Mouse (Mus musculus) lung, embryonic 14.5 days (tissue): Measurements from ENCODE around the gene Bclaf1. TPM values are rescaled to one million over a fixed set of nuclear protein-coding genes. Genes with fewer than 3 reads are reported as not detected.

ENCODE experiments used
- ATAC-seq: fragments of 200-750 bp; cut with Nextera tagmentation; 2 replicates; pipeline ENCODE4 v1.8.0; 2017; ENCODE audit warnings: mild to moderate bottlenecking, moderate TSS enrichment, moderate library complexity; ENCODE audit not compliant: insufficient read depth
- DNase-seq: peaks from one replicate; pipeline ENCODE4 v3.0.0-alpha.2; 2015
- H3K27ac ChIP-seq: fragments of 300-500 bp; sonication (generic); 2 replicates; pipeline ENCODE4 v1.5.1; 2014; ENCODE audit warnings: low read depth, mild to moderate bottlenecking, moderate library complexity
- H3K27me3 ChIP-seq: fragments of 300-500 bp; sonication (generic); 2 replicates; pipeline ENCODE4 v1.6.1; 2014; ENCODE audit warnings: low read length, control low read depth; ENCODE audit not compliant: insufficient read depth
- H3K36me3 ChIP-seq: fragments of 300-500 bp; sonication (generic); 2 replicates; pipeline ENCODE4 v1.6.1; 2014; ENCODE audit warnings: control low read depth; ENCODE audit not compliant: insufficient read depth
- H3K4me1 ChIP-seq: fragments of 300-500 bp; sonication (generic); 2 replicates; pipeline ENCODE4 v1.6.1; 2014; ENCODE audit warnings: antibody characterized with exemption, control low read depth; ENCODE audit not compliant: insufficient read depth
- H3K4me2 ChIP-seq: fragments of 300-500 bp; sonication (generic); 2 replicates; pipeline ENCODE4 v1.6.1; 2014; ENCODE audit warnings: mild to moderate bottlenecking
- H3K4me3 ChIP-seq: fragments of 300-500 bp; sonication (generic); 2 replicates; pipeline ENCODE4 v1.5.1; 2014; ENCODE audit warnings: low read depth, low read length
- H3K9ac ChIP-seq: fragments of 300-500 bp; sonication (generic); 2 replicates; pipeline ENCODE4 v1.6.1; 2014
- H3K9me3 ChIP-seq: fragments of 300-500 bp; sonication (generic); 2 replicates; pipeline ENCODE4 v1.6.1; 2016; ENCODE audit warnings: low read depth, low read length, control low read depth
- CTCF ChIP-seq: IDR thresholded peaks from 2 replicates; pipeline ENCODE4 v1.5.1; 2016; ENCODE audit warnings: antibody characterized with exemption, low read depth
- WGBS: fragments of 180-500 bp; shearing (Covaris S2); extraction: QIAGEN DNeasy Blood & Tissue Kit; methylation state at CpG from one replicate; pipeline ENCODE4 v1.1.7; 2014; 5-methylcytosine and 5-hydroxymethylcytosine counted together
- polyA plus RNA-seq: library from polyadenylated mRNA; unstranded; fragments of >200 nt; fragmentation: Nextera tagmentation; extraction: Ambion mirVana; gene quantifications from 2 replicates; pipeline ENCODE4 v1.2.1, GENCODE M21; 2014

Gene Bclaf1
- 151 and 155 TPM in 2 replicates for polyA plus RNA-seq

- Histone ChIP-seq H3K9ac (peak within 1 kb of the TSS; percentile 97), H3K27ac (peak within 1 kb of the TSS; percentile 98), H3K36me3 (peaks cover 10% of the 10 kb centered on the region; the same call in 1 of the 2 replicates), H3K9me3 (no peaks in the 10 kb centered on the region), H3K4me1 (peaks cover 4% of the 10 kb centered on the region), H3K27me3 (no peaks in the 10 kb centered on the region), H3K4me2 (peak within 1 kb of the TSS; percentile 88), H3K4me3 (peak within 1 kb of the TSS; percentile 89)
- ATAC-seq (peak; percentile 99), DNase-seq (peak; percentile 100)
- under 1% methylated on average over 81 of the region's 84 CpGs for WGBS
- peak; percentile 13; the same call in 1 of the 2 replicates for TF ChIP-seq CTCF
Observed at GRCm38 (mm10) chr10:20311918-20312735, at the start of gene Bclaf1. Gene Bclaf1 (plus strand): TSS chr10:20312469.

GRCm38 (mm10) chr10:20262896-20263295, 49.4 kb upstream of the Bclaf1 start:
- ATAC-seq (no peak), DNase-seq (no peak)
- no peak overlapping the region for H3K4me2 ChIP-seq
- H3K27ac ChIP-seq: no peak overlapping the region
- no peaks in the 10 kb centered on the region for H3K27me3 ChIP-seq
- H3K4me3 ChIP-seq: no peak overlapping the region
- 80% methylated on average over 6 of the region's 6 CpGs for WGBS
- H3K36me3 ChIP-seq: no peaks in the 10 kb centered on the region
- no peak for TF ChIP-seq CTCF
- H3K9me3 ChIP-seq: no peaks in the 10 kb centered on the region
- H3K4me1 ChIP-seq: no peaks in the 10 kb centered on the region
- H3K9ac ChIP-seq: no peak overlapping the region

- ATAC-seq: no peak
- no peaks in the 10 kb centered on the region for H3K9me3 ChIP-seq
- H3K4me2 ChIP-seq: no peak overlapping the region
- no peak overlapping the region for H3K27ac ChIP-seq
- no peaks in the 10 kb centered on the region for H3K36me3 ChIP-seq
- no peaks in the 10 kb centered on the region for H3K27me3 ChIP-seq
- WGBS: 93% methylated on average over 7 of the region's 7 CpGs
- H3K4me1 ChIP-seq: no peaks in the 10 kb centered on the region
- no peak overlapping the region for H3K4me3 ChIP-seq
- no peak for DNase-seq
- no peak for TF ChIP-seq CTCF
- H3K9ac ChIP-seq: no peak overlapping the region
Observed at GRCm38 (mm10) chr10:20264479-20264878, 47.8 kb upstream of the Bclaf1 start.

GRCm38 (mm10) chr10:20267032-20267431, 45.2 kb upstream of the Bclaf1 start:
- ATAC-seq: no peak
- Histone ChIP-seq H3K4me3 (no peak overlapping the region), H3K4me2 (no peak overlapping the region), H3K27me3 (no peaks in the 10 kb centered on the region), H3K4me1 (no peaks in the 10 kb centered on the region), H3K9ac (no peak overlapping the region), H3K9me3 (no peaks in the 10 kb centered on the region), H3K27ac (no peak overlapping the region), H3K36me3 (no peaks in the 10 kb centered on the region)
- no peak for TF ChIP-seq CTCF
- peak; percentile 14 for DNase-seq
- 62% methylated on average over 10 of the region's 10 CpGs for WGBS

- Histone ChIP-seq H3K9me3 (no peaks in the 10 kb centered on the region), H3K4me2 (no peak overlapping the region), H3K27me3 (no peaks in the 10 kb centered on the region), H3K36me3 (no peaks in the 10 kb centered on the region), H3K9ac (no peak overlapping the region), H3K4me3 (no peak overlapping the region), H3K4me1 (no peaks in the 10 kb centered on the region), H3K27ac (no peak overlapping the region)
- no peak for TF ChIP-seq CTCF
- ATAC-seq: no peak
- WGBS: 75% methylated on average over 7 of the region's 7 CpGs
- DNase-seq: no peak
Observed at GRCm38 (mm10) chr10:20268945-20269344, 43.3 kb upstream of the Bclaf1 start.

GRCm38 (mm10) chr10:20272380-20272779, 39.9 kb upstream of the Bclaf1 start:
- TF ChIP-seq CTCF: no peak
- H3K27me3 ChIP-seq: no peaks in the 10 kb centered on the region
- no peak overlapping the region for H3K4me3 ChIP-seq
- WGBS: 82% methylated on average over 5 of the region's 5 CpGs
- no peaks in the 10 kb centered on the region for H3K4me1 ChIP-seq
- no peaks in the 10 kb centered on the region for H3K36me3 ChIP-seq
- H3K27ac ChIP-seq: no peak overlapping the region
- no peak overlapping the region for H3K9ac ChIP-seq
- ATAC-seq: no peak
- no peak overlapping the region for H3K4me2 ChIP-seq
- H3K9me3 ChIP-seq: no peaks in the 10 kb centered on the region
- DNase-seq: no peak

GRCm38 (mm10) chr10:20273278-20273677, 39.0 kb upstream of the Bclaf1 start:
- no peak for DNase-seq
- no peaks in the 10 kb centered on the region for H3K27me3 ChIP-seq
- ATAC-seq: no peak
- 59% methylated on average over 15 of the region's 15 CpGs for WGBS
- no peak for TF ChIP-seq CTCF
- H3K9me3 ChIP-seq: no peaks in the 10 kb centered on the region
- H3K4me1 ChIP-seq: no peaks in the 10 kb centered on the region
- no peaks in the 10 kb centered on the region for H3K36me3 ChIP-seq
- no peak overlapping the region for H3K9ac ChIP-seq
- H3K4me2 ChIP-seq: no peak overlapping the region
- no peak overlapping the region for H3K27ac ChIP-seq
- H3K4me3 ChIP-seq: no peak overlapping the region
